Mouse (Mus musculus) C2C12 (cell line): ENCODE measurements at regions not wholly inside any gene's neighbourhood (a gene's known extent, or its start where the extent isn't known, plus 50 kb on each side); places are given as distances from the start of the nearest gene placed in this dataset.

ENCODE experiments used
- CTCF ChIP-seq: IDR thresholded peaks from one replicate; pipeline ENCODE4 v1.5.1; 2011; ENCODE audit not compliant: control insufficient read depth, insufficient read depth, insufficient read length
- FOSL1 ChIP-seq: IDR thresholded peaks from one replicate; pipeline ENCODE4 v1.8.0; 2011; ENCODE audit warnings: mild to moderate bottlenecking, low read length; ENCODE audit not compliant: poor library complexity, insufficient read depth, severe bottlenecking
- MAX ChIP-seq: IDR thresholded peaks from one replicate; pipeline ENCODE4 v1.6.1; 2011; ENCODE audit warnings: mild to moderate bottlenecking, control low read depth
- MYOD1 ChIP-seq: IDR thresholded peaks from one replicate; pipeline ENCODE4 v1.6.1; 2011; ENCODE audit warnings: low read depth; ENCODE audit not compliant: control insufficient read depth, insufficient read length
- MYOG ChIP-seq: IDR thresholded peaks from one replicate; pipeline ENCODE4 v1.6.1; 2011; ENCODE audit not compliant: control insufficient read depth, insufficient read length; ENCODE audit errors: extremely low read depth

- TF ChIP-seq MAX, result no peak
- TF ChIP-seq CTCF, result no peak
- TF ChIP-seq MYOG, result no peak
- no peak for TF ChIP-seq MYOD1
- no peak for TF ChIP-seq FOSL1
Measured at GRCm38 (mm10) chr3:143729473-143730076, 475.4 kb downstream of the Lmo4 start.
